Mouse (Mus musculus): Measurements from ENCODE around the gene Zfp866.

Zfp866 gene

GRCm38 (mm10) chr8:69796721-69797345, 5.9 kb upstream of the Zfp866 start:
- DNase-seq = no peak

GRCm38 (mm10) chr8:69794901-69795300, 3.9 kb upstream of the Zfp866 start:
- no peak for DNase-seq

GRCm38 (mm10) chr8:69794096-69794495, 3.1 kb upstream of the Zfp866 start:
- no peak for DNase-seq

DNA sequence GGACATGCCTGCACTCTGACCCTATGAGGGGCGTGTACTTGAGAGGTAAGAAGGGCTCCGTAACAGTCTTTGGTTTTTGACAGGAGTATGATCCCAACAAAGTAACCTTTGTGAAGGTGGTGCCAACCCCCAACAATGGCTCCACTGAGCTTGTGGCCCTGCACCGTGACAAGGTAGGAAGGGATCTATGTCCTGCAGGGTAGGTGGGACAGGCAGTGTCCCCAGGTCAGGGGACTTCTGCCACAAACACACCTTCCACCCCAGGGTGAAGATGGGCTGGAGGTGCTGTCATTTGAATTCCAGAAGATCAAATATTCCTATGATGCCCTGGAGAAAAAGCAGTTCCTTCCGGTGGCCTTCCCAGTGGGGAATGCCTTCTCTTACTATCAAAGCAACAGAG, 2.7 kb upstream of the Zfp866 start:
- no peak for DNase-seq

DNA sequence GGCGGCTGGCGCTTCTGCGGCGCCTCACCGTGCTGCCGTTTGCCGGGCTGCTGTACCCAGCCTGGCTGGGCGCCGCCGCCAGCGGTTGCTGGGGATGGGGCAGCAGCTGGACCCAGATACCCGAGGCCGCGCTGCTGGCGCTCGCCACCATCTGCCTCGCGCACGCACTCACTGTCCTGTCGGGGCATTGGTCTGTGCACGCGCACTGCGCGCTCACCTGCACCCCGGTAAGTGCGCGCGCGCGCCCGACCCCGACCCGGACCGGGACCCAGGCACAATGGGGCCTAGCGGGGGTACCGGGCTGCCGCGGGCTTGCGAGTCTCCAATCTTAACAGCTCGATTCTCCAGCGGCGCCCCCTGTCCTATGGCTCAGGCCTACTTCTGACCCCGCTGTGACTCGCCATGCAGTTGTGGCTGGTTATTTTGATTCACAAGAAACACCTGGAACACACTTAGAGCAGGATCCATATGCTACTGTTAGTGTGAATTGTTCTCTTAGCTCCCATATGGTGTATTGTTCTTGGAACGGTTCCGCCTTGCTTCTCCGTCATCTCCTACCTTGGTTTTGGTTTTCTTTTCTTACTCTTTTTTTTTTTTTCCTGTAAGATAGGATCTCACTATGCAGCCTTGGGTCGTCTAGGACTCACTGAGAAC, 564 bp upstream of the Zfp866 start:
- DNase-seq = no peak

DNA sequence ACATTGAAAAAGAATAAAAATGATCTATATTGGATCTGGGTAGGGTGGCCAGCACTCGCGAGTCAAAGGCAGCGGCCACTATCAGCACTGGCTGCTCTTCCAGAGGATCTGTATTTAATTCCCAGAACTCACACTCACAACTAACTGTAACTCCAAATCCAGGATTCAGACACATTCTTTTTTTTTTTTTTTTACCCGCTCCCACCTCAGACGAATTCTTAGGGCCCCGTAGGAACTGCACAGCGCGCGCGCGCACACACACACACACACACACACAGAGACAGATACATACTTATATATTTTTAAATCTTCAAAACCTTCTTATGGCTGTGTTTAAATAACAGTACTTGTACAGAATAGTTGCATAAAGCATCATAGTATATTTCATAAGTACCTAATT, 614 bp downstream of the Zfp866 start:
- no peak for DNase-seq

GRCm38 (mm10) chr8:69789731-69790130, 1.2 kb downstream of the Zfp866 start:
- no peak for DNase-seq

GRCm38 (mm10) chr8:69789105-69789504, 1.9 kb downstream of the Zfp866 start:
- no peak for DNase-seq

DNA sequence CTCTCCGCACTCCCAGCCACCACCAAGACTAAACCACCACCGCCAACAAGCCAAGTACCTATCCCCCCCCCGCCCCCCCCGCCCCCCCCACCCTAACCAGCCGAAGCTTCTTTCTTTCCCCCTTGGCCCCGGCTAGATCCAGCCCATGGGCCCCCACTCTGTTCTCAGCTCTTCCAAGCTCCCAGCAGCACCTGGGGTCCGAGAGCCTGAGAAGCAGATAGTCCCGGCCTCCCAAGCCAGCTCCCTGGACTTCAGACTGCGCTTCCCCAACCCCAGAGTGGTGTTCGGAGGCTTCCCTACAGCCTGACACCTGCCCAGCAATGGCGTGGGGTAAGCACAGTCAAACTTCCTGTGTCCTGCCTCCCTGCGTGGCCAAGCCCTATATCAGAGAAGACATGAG, 13.9 kb downstream of the Zfp866 start:
- DNase-seq = no peak

DNA sequence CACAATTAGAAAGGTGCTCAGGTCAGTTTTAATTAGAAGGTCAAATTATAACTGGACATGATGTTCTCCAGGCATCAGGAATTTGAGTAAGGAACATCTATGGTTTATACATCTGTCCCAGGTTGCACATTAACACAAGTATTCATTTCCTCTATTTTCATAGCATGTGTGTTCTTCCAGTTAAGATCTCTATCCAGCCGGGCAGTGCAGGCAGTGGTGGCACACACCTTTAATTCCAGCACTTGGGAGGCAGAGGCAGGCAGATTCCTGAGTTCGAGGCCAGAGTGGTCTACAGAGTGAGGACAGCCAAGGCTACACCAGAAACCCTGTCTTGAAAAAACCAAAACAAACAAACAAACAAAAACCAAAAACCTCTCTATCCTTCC, 15.8 kb downstream of the Zfp866 start:
- DNase-seq = no peak

DNA sequence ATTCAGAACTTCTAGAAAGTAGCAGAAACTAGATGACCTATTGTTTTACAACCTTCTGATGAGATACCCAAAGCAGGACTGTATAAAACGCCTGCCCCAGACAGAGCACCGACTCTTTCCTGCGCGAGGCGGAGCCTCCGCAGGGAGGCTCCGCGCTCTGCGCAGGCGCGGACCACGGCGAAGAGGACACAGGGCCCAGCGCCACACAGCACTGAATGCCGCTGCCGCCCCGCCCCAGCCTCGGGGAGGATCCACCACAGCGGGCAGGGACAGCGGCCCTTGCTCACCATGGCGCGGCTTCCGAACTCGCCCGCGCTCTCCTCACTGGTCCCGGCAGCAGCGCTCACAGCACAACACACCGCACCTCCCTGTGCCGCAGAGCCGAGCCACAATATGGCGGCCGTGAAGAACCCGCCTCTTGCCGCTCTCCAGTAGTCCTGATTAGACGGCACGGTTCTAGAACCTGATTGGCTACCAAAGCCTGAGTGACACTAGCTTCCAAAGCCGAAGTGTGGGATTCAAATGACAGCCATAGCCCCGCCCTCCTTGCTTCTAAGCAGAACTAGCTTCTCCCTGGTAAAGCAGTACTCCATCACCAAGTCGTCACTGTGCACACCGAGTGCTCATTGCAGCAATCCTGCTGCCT, 16.4 kb downstream of the Zfp866 start, which contains the start of gene Gm20422:
Gene Gm20422 (minus strand): TSS at position 384 of the 646 bp plus-strand sequence.
- DNase-seq = peak; percentile 89

DNA sequence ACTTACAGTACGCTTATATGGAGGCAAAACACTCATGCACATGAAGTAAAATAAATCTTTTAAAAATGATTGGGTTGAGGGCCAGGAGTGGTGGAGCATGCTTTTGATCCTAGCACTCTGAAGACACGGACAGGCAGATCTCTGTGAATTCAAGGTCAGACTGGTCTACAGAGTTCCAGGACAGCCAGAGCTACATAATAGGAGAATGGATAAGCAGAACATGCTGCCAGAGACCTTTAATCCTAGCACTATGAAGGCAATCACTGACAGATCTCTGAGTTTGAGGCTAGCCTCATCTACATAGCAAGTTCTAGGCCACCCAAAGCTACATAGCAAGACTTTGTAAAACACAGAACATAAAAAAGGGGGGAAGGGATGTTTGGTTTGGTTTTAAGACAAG, 18.9 kb downstream of the Zfp866 start:
- DNase-seq = no peak

- no peak for DNase-seq
Observed at GRCm38 (mm10) chr8:69771221-69771620, 19.8 kb downstream of the Zfp866 start.

DNA sequence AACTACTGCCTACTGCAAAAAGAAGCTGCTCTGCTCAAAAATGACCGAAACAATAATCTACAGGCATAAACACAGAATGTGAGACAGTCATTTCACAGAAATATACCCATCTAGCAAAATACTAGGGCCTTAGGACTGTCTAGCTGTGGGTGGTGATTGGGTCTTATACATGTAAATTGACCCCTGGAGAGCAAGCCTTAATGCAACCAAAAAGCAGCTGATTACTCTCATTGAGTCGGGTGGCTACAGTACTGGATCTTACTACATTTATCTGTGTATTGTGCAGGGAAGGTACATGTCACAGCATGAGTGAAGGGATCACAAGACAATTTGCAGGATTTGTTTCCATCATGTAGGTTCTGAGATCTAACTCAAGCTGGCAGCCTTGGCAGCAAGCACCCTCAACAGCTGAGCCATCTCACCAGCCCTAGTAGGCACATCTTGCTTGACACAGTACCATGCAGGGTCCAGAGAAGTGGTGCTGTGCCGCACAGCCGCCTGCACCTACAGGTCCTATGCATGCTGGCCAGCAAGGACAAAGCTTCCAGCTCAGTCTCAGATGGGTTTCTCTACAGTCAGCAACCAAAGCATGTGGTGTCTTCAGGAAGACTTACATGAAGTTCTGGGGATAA, 29.0 kb downstream of the Zfp866 start:
- DNase-seq = no peak

- no peak for DNase-seq
Observed at GRCm38 (mm10) chr8:69758316-69758715, 32.7 kb downstream of the Zfp866 start.

DNA sequence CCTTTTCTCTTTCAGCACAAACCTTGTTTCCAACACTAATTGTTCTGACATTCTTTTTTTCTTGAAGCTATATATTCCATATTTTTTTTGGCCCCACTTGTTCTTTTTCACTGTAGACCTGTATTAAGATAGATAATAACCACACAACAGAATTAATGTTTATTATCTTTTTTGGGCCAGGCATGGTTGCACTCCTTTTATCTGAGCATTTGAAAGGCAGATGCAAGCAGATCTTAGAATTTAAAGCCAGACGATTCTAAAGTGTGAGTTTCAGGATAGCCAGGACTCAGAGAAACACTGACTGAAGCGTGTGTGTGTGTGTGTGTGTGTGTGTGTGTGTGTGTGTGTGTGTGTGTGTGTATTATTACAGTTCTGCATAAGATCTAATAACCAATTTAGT, 38.5 kb downstream of the Zfp866 start:
- no peak for DNase-seq

- peak; percentile 98 for DNase-seq
Observed at GRCm38 (mm10) chr8:69749544-69750454, 41.2 kb downstream of the Zfp866 start, which contains the start of gene Zfp963. Gene Zfp963 (minus strand): TSS chr8:69749970.

- no peak for DNase-seq
Observed at GRCm38 (mm10) chr8:69741231-69741630, 49.7 kb downstream of the Zfp866 start.

GRCm38 (mm10) chr8:69740763-69741162, 50.2 kb downstream of the Zfp866 start:
- DNase-seq = no peak

- DNase-seq = no peak
Observed at GRCm38 (mm10) chr8:69735495-69735894, 55.5 kb downstream of the Zfp866 start.

GRCm38 (mm10) chr8:69717232-69717580, 73.8 kb downstream of the Zfp866 start:
- no peak for DNase-seq

GRCm38 (mm10) chr8:69716403-69717231, 74.4 kb downstream of the Zfp866 start:
- DNase-seq = peak; percentile 92

Measured in thymus, postnatal 25 days (tissue).